Mouse (Mus musculus): ENCODE measurements around the gene Hmg20b. TPM values are rescaled to one million over a fixed set of nuclear protein-coding genes. Genes with fewer than 3 reads are reported as not detected.

The Hmg20b gene
- total RNA-seq, 1 experiment: 43.5 TPM

GRCm38 (mm10) chr10:81378553-81379182 is 28.4 kb upstream of the Hmg20b start:
- in situ Hi-C loops (cut with MboI; ENCODE audit: low sequenced_read_pairs in 2 of 2, unreplicated experiment in 2 of 2): no loop called here
- Histone ChIP-seq H3K27ac (ENCODE audit: insufficient read depth, low read depth, low read length, poor library complexity, severe bottlenecking) (peak overlapping the region; percentile 33), H3K36me3 (ENCODE audit: control insufficient read depth, insufficient read depth, low read length, poor library complexity, severe bottlenecking) (peaks cover 16% of the 10 kb centered on the region; the same call in 1 of the 2 replicates), H3K9me3 (ENCODE audit: control insufficient read depth, insufficient read depth, low read depth, low read length) (no peaks in the 10 kb centered on the region), H3K9ac (ENCODE audit: insufficient read depth, low read depth, low read length, poor library complexity, severe bottlenecking) (peak overlapping the region; percentile 70), H3K4me1 (ENCODE audit: control insufficient read depth in 2 of 2, insufficient read depth in 2 of 2, low read length in 2 of 2, poor library complexity in 1 of 2) (peaks cover 6% of the 10 kb centered on the region in 2 experiments; a peak in 2 of 4 replicates), H3K4me3 (ENCODE audit: insufficient read depth in 1 of 2, low read depth in 1 of 2, low read length in 2 of 2, poor library complexity in 1 of 2, severe bottlenecking in 1 of 2) (peak overlapping the region; percentile 78 to 87)
- TF ChIP-seq ZNF384 (IDR thresholded peaks at IDR 0.05; ENCODE audit: low read depth, low read length) (no peak), HCFC1 (IDR thresholded peaks at IDR 0.05; ENCODE audit: borderline replicate concordance, insufficient read depth, low read length) (no peak), MAFK (IDR thresholded peaks at IDR 0.05; ENCODE audit: insufficient read depth, low read depth, low read length) (no peak), ZC3H11A (IDR thresholded peaks at IDR 0.05; ENCODE audit: borderline replicate concordance, low read depth, low read length) (no peak), CHD2 (IDR thresholded peaks at IDR 0.05; ENCODE audit: low read depth, low read length) (no peak)
- peak; percentile 100 for DNase-seq (ENCODE audit: low read depth, low spot score)

- in situ Hi-C loops (cut with MboI; ENCODE audit: low sequenced_read_pairs in 2 of 2, unreplicated experiment in 2 of 2): no loop called here
- Histone ChIP-seq H3K9me3 (ENCODE audit: control insufficient read depth, insufficient read depth, low read depth, low read length) (no peaks in the 10 kb centered on the region), H3K36me3 (ENCODE audit: control insufficient read depth, insufficient read depth, low read length, poor library complexity, severe bottlenecking) (peaks cover 19% of the 10 kb centered on the region; the same call in 1 of the 2 replicates), H3K4me3 (ENCODE audit: insufficient read depth in 1 of 2, low read depth in 1 of 2, low read length in 2 of 2, poor library complexity in 1 of 2, severe bottlenecking in 1 of 2) (peak within 1 kb of the TSS; percentile 78 to 87), H3K9ac (ENCODE audit: insufficient read depth, low read depth, low read length, poor library complexity, severe bottlenecking) (peak within 1 kb of the TSS; percentile 91), H3K4me1 (ENCODE audit: control insufficient read depth in 2 of 2, insufficient read depth in 2 of 2, low read length in 2 of 2, poor library complexity in 1 of 2) (peaks cover 6% of the 10 kb centered on the region in 2 experiments; a peak in 2 of 4 replicates), H3K27ac (ENCODE audit: insufficient read depth, low read depth, low read length, poor library complexity, severe bottlenecking) (peak within 1 kb of the TSS; percentile 61)
- no peak for DNase-seq (ENCODE audit: low read depth, low spot score)
- TF ChIP-seq CHD2 (IDR thresholded peaks at IDR 0.05; ENCODE audit: low read depth, low read length) (no peak), MAFK (IDR thresholded peaks at IDR 0.05; ENCODE audit: insufficient read depth, low read depth, low read length) (no peak), HCFC1 (IDR thresholded peaks at IDR 0.05; ENCODE audit: borderline replicate concordance, insufficient read depth, low read length) (no peak), ZC3H11A (IDR thresholded peaks at IDR 0.05; ENCODE audit: borderline replicate concordance, low read depth, low read length) (no peak), ZNF384 (IDR thresholded peaks at IDR 0.05; ENCODE audit: low read depth, low read length) (no peak)
Observed at GRCm38 (mm10) chr10:81377793-81378552, 27.7 kb upstream of the Hmg20b start, which contains the start of gene Fzr1. TSS of gene Fzr1 (minus strand) at chr10:81378516.

- H3K27ac ChIP-seq (ENCODE audit: insufficient read depth, low read depth, low read length, poor library complexity, severe bottlenecking): no peak overlapping the region; the same call in 1 of the 2 replicates
- no peaks in the 10 kb centered on the region for H3K9me3 ChIP-seq (ENCODE audit: control insufficient read depth, insufficient read depth, low read depth, low read length)
- H3K9ac ChIP-seq (ENCODE audit: insufficient read depth, low read depth, low read length, poor library complexity, severe bottlenecking): peak overlapping the region; percentile 91
- TF ChIP-seq CHD2 (IDR thresholded peaks at IDR 0.05; ENCODE audit: low read depth, low read length) (no peak), ZNF384 (IDR thresholded peaks at IDR 0.05; ENCODE audit: low read depth, low read length) (no peak), HCFC1 (IDR thresholded peaks at IDR 0.05; ENCODE audit: borderline replicate concordance, insufficient read depth, low read length) (no peak), ZC3H11A (IDR thresholded peaks at IDR 0.05; ENCODE audit: borderline replicate concordance, low read depth, low read length) (no peak), MAFK (IDR thresholded peaks at IDR 0.05; ENCODE audit: insufficient read depth, low read depth, low read length) (no peak)
- in situ Hi-C loops (cut with MboI; ENCODE audit: low sequenced_read_pairs in 2 of 2, unreplicated experiment in 2 of 2): no loop called here
- no peak for DNase-seq (ENCODE audit: low read depth, low spot score)
- H3K4me3 ChIP-seq (ENCODE audit: insufficient read depth in 1 of 2, low read depth in 1 of 2, low read length in 2 of 2, poor library complexity in 1 of 2, severe bottlenecking in 1 of 2): peak overlapping the region; percentile 78 to 87
- H3K4me1 ChIP-seq (ENCODE audit: control insufficient read depth in 2 of 2, insufficient read depth in 2 of 2, low read length in 2 of 2, poor library complexity in 1 of 2): peaks cover 6 to 9% of the 10 kb centered on the region in 2 experiments; a peak in 2 of 4 replicates
- H3K36me3 ChIP-seq (ENCODE audit: control insufficient read depth, insufficient read depth, low read length, poor library complexity, severe bottlenecking): peaks cover 24% of the 10 kb centered on the region; the same call in 1 of the 2 replicates
Observed at GRCm38 (mm10) chr10:81377362-81377664, 27.0 kb upstream of the Hmg20b start.

DNA sequence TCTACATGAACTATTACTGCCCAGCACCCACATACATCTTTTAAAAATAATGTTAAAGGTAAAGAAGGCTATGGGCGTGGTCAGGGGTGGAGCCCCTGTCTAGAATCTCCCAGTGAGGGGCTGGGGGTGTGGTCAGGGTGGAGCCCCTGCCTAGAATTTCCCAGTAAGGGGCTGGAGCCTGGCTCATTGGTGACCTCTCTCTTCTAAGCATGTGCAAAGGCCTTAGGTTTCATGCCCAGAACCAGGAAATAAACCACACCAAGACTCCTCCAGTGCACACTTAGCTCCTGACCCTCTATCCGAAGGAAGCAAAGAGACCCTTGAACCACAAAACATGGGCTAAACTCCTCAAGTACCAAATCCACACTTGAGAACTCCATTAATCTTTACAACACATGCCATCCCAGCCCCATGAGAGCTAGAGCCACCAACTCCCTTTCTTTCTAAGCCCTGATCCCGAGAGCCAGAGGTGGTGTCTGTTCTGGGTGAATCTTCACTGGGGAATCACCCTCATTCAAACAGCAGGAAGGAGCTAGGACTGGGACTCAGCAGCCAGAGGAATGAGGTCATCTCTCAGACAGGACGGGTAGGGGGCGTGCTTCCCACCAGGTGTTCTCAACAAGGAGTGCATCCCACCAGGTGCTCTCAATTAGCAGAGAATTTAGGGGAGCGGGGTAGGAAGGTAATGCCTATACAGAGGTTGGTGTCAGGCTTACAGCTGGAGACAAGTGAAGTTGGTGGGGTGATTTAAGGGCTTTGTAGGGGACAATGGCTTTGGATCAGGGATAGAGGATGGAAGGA is 26.5 kb upstream of the Hmg20b start:
- no peak for TF ChIP-seq CHD2 (IDR thresholded peaks at IDR 0.05; ENCODE audit: low read depth, low read length)
- no peak for TF ChIP-seq MAFK (IDR thresholded peaks at IDR 0.05; ENCODE audit: insufficient read depth, low read depth, low read length)
- no peak for TF ChIP-seq ZC3H11A (IDR thresholded peaks at IDR 0.05; ENCODE audit: borderline replicate concordance, low read depth, low read length)
- TF ChIP-seq ZNF384 (IDR thresholded peaks at IDR 0.05; ENCODE audit: low read depth, low read length): no peak
- no peak for TF ChIP-seq HCFC1 (IDR thresholded peaks at IDR 0.05; ENCODE audit: borderline replicate concordance, insufficient read depth, low read length)
- H3K4me1 ChIP-seq (ENCODE audit: control insufficient read depth in 2 of 2, insufficient read depth in 2 of 2, low read length in 2 of 2, poor library complexity in 1 of 2): peaks cover 6 to 12% of the 10 kb centered on the region in 2 experiments; a peak in 2 of 4 replicates
- no peaks in the 10 kb centered on the region for H3K9me3 ChIP-seq (ENCODE audit: control insufficient read depth, insufficient read depth, low read depth, low read length)
- H3K4me3 ChIP-seq (ENCODE audit: insufficient read depth in 1 of 2, low read depth in 1 of 2, low read length in 2 of 2, poor library complexity in 1 of 2, severe bottlenecking in 1 of 2): peak overlapping the region; percentile 78 to 87
- H3K27ac ChIP-seq (ENCODE audit: insufficient read depth, low read depth, low read length, poor library complexity, severe bottlenecking): 0 out of 2 replicates have a peak overlapping the region, but pooled peaks have one; percentile 2
- in situ Hi-C loops (cut with MboI; ENCODE audit: low sequenced_read_pairs in 2 of 2, unreplicated experiment in 2 of 2): no loop called here
- peak overlapping the region; percentile 91 for H3K9ac ChIP-seq (ENCODE audit: insufficient read depth, low read depth, low read length, poor library complexity, severe bottlenecking)
- no peak for DNase-seq (ENCODE audit: low read depth, low spot score)
- peaks cover 25% of the 10 kb centered on the region; the same call in 1 of the 2 replicates for H3K36me3 ChIP-seq (ENCODE audit: control insufficient read depth, insufficient read depth, low read length, poor library complexity, severe bottlenecking)
